Mouse (Mus musculus): ENCODE measurements around the gene Rps21.

DNA sequence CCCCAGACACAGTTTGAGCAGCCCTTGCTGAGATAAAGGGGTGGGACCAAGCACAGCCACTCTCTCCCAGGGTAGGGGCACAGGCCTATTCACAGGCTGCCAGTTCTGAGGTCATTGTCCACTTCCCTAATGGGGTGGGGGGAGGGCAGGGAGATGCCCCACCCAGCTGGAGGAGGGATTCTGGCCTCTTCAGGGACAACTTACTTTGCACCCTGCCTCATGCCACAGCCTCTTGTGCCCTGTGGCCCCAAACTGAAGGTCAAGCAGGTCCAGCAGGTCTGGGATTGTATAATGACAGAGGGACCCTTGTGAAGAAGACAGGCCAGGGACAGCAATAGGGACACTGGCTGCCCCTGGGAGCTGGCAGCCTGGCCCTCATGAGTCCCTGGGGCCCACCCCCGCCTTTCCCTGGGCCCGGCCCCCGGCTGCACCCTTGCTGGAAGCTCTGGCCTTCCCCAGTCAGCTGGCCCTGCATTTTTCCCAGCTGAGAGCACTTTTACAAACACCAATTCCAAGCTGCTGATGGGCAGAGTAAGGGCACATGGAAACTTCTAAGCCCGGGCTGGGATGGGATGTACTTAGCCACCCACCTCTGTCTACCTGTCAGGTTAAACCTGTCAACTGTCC is 42.7 kb upstream of the Rps21 start:
- TF ChIP-seq POLR2A (IDR thresholded peaks at IDR 0.05; ENCODE audit: control insufficient read depth, extremely low read depth, insufficient read depth, low read length, poor library complexity) (no peak), CTCF (IDR thresholded peaks at IDR 0.05; ENCODE audit: borderline replicate concordance, control insufficient read depth, extremely low read depth, insufficient read depth, low read length, poor library complexity) (no peak)
